Mouse (Mus musculus): Measurements from ENCODE around the gene Chst2.

DNA sequence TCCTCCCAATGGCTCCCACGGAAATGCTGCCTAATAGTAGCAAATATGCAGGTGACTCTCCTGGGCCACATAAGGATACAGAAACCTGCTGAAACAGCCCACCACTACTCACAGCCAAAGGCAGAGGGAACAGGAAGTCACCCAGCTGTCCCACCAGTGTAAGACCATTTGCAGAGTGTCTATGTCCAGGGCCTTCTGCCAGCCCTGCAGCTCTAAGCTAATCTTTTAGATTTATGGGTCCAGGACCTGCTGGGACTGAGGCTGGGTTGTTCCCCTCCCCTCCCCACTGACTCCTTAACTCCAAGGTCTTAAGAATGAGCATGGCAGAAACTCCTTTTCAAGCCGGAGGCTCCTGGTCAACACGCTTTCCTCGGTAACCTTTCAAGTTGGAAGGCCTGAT is 21.8 kb upstream of the Chst2 start:
- TF ChIP-seq POLR2A (IDR thresholded peaks at IDR 0.05; ENCODE audit: borderline replicate concordance, insufficient read depth, low read length) (no peak), CTCF (IDR thresholded peaks at IDR 0.05; ENCODE audit: borderline replicate concordance, insufficient read depth, low read depth, low read length) (no peak)
